Mouse (Mus musculus) olfactory bulb, adult 2 months (tissue): ENCODE results near the gene Ap3b1. TPM values are rescaled to one million over a fixed set of nuclear protein-coding genes. Genes with fewer than 3 reads are reported as not detected.

Source experiments
- H3K27ac ChIP-seq: fragments of 200-500 bp; 2 replicates; pipeline ENCODE4 v1.5.1; 2012; ENCODE audit warnings: low read depth, low read length; ENCODE audit not compliant: insufficient read depth
- H3K4me1 ChIP-seq: fragments of 200-500 bp; 2 replicates; pipeline ENCODE4 v1.6.1; 2012; ENCODE audit warnings: low read length; ENCODE audit not compliant: control insufficient read depth, insufficient read depth
- H3K4me3 ChIP-seq: fragments of 200-500 bp; 2 replicates; pipeline ENCODE4 v1.5.1; 2012; ENCODE audit warnings: mild to moderate bottlenecking, low read depth, low read length, moderate library complexity; ENCODE audit not compliant: insufficient read depth
- CTCF ChIP-seq: fragments of 200-500 bp; IDR thresholded peaks from 2 replicates; pipeline ENCODE4 v1.5.1; 2012; ENCODE audit warnings: low read depth, mild to moderate bottlenecking, low read length, moderate library complexity; ENCODE audit not compliant: insufficient read depth
- POLR2A ChIP-seq: fragments of 200-500 bp; IDR thresholded peaks from 2 replicates; pipeline ENCODE4 v1.6.1; 2012; ENCODE audit warnings: mild to moderate bottlenecking, low read depth, low read length, moderate library complexity; ENCODE audit not compliant: insufficient read depth
- WGBS: fragments of 180-500 bp; shearing (Covaris S2); methylation state at CpG from one replicate; pipeline ENCODE4 v1.1.7; 2018; 5-methylcytosine and 5-hydroxymethylcytosine counted together
- polyA plus RNA-seq: library from polyadenylated mRNA; stranded (reverse); fragments of >200 nt; gene quantifications from 2 replicates; pipeline ENCODE4 v1.2.4, GENCODE M21; 2012; ENCODE audit warnings: low replicate concordance; ENCODE audit not compliant: missing spikeins, insufficient read depth, insufficient read length

Gene Ap3b1
- polyA plus RNA-seq, 1 experiment: not detected

- Histone ChIP-seq H3K27ac (no peak overlapping the region), H3K4me3 (no peak overlapping the region), H3K4me1 (peaks cover 14% of the 10 kb centered on the region)
- TF ChIP-seq POLR2A (no peak), CTCF (no peak)
- WGBS: 75% methylated on average over 8 of the region's 8 CpGs
These were observed 214.6 kb downstream of the Ap3b1 start for GRCm38 (mm10) chr13:94573356-94573755.

DNA sequence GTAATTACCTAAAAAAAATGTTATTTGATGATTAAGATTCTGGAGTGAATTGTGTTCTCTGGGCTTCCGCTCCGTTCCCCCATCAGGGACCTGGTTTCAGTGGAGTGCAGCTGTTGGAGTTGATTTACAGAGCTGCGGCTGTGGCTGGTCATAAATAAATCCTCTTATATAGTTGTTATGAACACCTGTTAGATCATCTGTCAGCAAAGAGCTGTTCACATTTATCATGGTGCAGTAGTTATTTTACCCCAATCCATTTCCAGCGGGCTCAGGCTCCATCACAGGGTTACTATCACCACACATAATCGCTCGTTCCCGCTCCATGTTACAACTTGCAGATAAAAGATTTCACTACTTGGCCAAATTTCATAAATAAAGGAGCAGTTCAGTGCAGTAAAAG is 215.1 kb downstream of the Ap3b1 start:
- Histone ChIP-seq H3K4me1 (peaks cover 14% of the 10 kb centered on the region), H3K4me3 (no peak overlapping the region), H3K27ac (no peak overlapping the region)
- WGBS: 95% methylated on average over 7 of the region's 7 CpGs
- TF ChIP-seq POLR2A (no peak), CTCF (no peak)

DNA sequence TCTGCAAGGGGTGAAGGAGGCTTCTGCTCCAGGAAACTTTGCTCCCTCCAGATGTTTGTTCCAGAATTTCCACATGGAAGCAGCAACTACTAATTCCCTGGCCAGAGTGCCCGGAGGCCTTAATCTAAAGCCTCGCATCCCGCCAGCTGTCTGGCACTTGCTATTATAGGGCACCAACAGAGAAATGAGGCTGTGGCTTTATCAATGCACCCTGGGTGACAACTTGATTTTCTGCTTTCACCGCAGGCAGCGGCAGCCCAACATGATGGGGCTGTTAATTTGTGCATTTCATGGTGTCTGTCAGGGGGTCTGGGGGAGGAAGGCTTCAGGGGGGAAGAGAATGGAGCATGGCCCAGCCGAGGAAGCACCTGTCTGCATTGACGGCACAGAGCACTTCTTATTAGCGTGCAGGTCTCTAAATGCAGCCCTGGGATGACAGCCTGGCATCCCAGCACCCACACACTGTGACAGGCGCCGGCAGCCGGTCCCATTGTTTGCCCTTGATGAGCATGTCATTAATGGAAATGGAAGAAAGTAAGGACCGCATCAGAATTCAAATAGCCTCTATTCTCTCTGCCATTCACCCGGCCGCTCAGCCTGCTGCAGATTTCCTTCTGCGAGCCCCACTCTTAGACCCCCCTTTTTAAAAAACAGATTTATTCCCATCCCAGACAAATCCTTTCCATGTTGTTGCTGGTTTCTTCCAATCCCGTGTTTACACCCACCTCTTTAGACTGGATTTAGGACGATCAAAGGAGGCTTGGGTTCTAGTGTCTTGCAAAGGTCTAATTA is 217.0 kb downstream of the Ap3b1 start:
- TF ChIP-seq CTCF (no peak), POLR2A (no peak)
- Histone ChIP-seq H3K4me1 (peaks cover 14% of the 10 kb centered on the region), H3K4me3 (no peak overlapping the region), H3K27ac (no peak overlapping the region)
- WGBS: 31% methylated on average over 17 of the region's 17 CpGs

DNA sequence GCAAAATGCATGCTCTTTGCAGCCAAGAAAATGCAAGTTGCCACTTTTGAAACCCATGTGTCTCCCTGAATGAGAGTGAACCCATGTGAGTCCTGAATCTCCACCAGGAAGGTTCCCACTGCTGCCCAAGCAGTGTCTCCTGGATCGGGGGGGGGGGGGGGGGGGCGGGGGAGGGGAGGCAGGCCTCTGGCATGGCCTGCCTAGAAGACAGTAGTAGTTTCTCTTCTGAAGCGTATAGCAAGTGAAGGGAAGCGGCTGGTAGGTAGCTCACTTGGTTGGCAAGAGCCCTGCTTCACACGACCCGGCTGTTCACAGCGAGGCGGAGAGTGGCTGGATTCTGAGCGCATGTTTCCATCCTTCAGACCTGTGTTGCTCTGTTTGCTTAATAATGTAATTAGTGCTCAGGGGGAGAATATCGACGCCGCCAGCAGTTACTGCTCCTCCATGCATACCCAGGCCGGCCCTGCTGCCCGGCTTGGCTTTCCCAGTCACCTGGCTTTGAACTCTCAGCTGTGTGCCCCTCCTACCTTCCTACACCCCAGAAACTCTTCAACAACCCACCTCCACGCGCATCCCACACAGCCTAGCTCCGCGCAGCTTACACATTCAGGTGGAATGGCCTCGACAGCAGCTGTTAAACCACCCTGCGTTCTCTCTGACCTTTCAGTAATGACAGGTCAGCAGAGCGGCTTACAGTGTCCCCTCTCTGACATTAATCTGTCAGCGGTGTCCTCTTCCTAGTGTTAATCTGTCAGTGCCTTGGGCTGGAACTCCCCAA is 217.8 kb downstream of the Ap3b1 start:
- TF ChIP-seq CTCF (no peak), POLR2A (no peak)
- Histone ChIP-seq H3K4me1 (peaks cover 14% of the 10 kb centered on the region), H3K27ac (no peak overlapping the region), H3K4me3 (no peak overlapping the region)
- 61% methylated on average over 22 of the region's 22 CpGs for WGBS

GRCm38 (mm10) chr13:94577177-94577540 is 218.4 kb downstream of the Ap3b1 start:
- Histone ChIP-seq H3K4me3 (no peak overlapping the region), H3K27ac (no peak overlapping the region), H3K4me1 (peaks cover 14% of the 10 kb centered on the region)
- TF ChIP-seq CTCF: no peak
- TF ChIP-seq POLR2A: no peak
- 92% methylated on average over 2 of the region's 2 CpGs for WGBS

DNA sequence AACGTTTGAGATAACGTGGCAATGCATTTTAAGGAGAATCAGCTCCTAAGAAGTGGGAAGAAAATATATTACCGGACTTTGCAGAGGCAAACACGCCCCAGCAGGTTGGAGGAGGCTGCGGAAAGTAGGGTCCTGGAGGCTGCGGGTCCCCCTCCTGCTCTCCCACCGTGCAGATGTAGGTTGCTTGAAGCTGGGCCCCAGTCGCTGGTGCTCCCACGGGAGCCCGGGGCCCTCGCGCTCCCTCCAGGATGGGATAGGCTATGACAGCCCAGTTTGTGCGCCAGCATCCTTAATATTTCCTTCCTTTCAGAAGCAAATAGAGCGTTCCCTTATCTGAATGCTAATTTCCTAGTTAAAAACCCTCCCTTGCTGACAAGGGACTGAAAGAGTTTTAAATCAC is 236.5 kb downstream of the Ap3b1 start:
- Histone ChIP-seq H3K27ac (no peak overlapping the region), H3K4me3 (no peak overlapping the region), H3K4me1 (peaks cover 5% of the 10 kb centered on the region)
- 21% methylated on average over 14 of the region's 14 CpGs for WGBS
- TF ChIP-seq CTCF (no peak), POLR2A (no peak)

DNA sequence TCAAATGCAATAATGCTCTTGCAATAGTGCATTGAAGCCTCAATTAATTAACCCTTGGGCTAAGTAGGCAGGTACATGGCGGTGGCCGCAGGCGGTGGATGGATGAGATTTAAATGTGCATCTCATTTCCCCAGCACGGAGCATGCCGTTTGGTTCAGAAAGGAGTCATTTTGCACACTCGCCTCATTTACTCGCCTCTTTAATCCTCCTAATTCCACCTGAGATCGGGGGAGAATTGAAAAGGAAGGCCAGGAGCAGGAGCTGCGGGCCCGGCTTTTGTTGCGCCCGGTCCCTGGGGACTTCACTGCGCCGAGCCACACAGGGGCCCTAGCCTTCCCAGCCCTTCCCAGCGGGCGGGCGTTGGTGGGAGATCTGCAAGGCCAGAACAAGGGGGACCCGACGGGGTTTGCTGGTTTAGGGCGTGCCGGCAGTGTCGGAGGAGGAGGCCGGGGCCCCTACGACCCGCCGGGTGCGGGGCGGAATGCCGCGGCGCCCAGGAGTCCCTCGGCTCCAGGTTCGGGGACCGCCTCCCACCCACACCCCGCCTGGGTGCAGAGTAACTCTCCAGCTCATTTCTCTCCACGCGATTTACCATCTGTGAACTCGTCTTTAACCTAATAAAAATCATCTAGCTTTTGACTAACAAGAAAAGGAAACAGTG is 237.1 kb downstream of the Ap3b1 start:
- Histone ChIP-seq H3K4me3 (no peak overlapping the region), H3K27ac (no peak overlapping the region), H3K4me1 (peaks cover 5% of the 10 kb centered on the region)
- TF ChIP-seq CTCF (no peak), POLR2A (no peak)
- 4% methylated on average over 38 of the region's 38 CpGs for WGBS

DNA sequence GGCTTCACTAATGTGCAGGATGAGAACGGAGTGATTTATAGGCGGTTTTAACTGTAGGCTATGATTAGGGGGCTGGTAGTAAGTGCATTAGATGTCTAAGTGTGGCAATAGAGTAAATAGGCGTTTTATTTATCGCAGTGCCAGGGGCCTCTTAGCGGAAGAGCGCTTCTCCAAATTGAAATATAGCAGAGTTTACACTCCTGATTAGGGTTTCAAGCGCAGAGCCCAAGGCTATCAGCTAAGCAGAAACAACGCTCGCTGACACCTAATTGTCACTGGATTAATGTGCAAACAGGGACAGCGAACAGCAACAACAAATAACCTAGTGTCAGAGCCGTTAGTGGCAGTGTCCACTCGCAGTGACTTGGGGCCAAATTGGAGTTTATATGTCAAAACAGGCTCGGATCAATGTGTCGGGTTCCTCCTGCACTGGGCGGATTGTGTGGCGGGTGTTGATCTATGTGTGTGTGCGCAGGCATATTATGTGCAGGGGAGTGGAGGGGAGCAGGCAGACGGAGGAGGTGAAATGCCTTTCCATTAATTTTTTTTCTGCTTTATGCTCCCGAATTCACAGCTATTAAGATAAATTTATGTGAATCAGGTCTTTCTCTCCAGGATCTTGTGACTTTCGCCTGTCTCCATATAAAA is 237.8 kb downstream of the Ap3b1 start:
- Histone ChIP-seq H3K27ac (no peak overlapping the region), H3K4me3 (no peak overlapping the region), H3K4me1 (peaks cover 5% of the 10 kb centered on the region)
- no peak for TF ChIP-seq CTCF
- no peak for TF ChIP-seq POLR2A
- 13% methylated on average over 20 of the region's 20 CpGs for WGBS
